Mouse (Mus musculus): ENCODE results near the gene Rnf8.

Gene Rnf8

GRCm38 (mm10) chr17:29680921-29681320, 66.3 kb downstream of the Rnf8 start:
- DNase-seq (ENCODE audit: low read depth) = no peak

DNA sequence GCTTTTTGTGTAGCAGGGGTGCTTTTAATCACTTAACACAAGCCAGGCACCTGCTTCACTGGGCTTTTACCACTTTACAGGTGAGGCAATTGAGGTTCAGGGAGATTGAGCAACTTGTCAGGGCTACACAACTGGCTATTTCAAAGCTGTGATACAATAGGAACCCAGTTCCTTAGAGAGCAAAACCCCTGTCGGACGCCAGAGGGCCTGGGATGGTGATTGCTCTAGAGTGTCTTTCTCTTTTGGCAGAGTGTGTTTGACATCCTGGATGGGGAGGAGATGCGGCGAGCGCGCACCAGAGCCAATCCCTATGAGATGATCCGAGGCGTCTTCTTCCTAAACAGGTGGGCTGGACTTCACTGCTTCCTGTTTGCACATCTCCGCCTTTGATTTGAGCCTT, 67.1 kb downstream of the Rnf8 start:
- no peak for DNase-seq (ENCODE audit: low read depth)

- no peak for DNase-seq (ENCODE audit: low read depth)
Observed at GRCm38 (mm10) chr17:29682261-29682660, 67.7 kb downstream of the Rnf8 start.

DNA sequence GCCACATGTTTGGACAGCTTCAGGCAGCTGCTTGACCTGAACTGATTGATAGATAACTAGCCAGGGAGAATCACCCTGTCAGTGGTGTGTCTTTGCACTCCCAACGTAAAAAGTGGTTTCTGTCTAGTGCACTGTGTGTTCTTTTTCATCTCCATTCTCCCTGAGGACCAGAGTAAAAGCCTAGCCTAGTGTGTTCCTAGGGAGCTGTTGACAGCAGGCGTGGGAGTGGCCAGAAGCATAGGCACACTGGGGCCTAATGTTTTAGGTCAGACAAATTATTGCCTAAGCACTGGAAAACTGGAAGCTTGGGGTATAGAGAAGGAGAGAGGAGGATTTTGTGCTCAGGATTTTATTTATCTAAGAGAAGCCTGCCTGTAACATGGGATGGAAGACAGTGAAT, 68.5 kb downstream of the Rnf8 start:
- DNase-seq (ENCODE audit: low read depth) = peak; percentile 39

GRCm38 (mm10) chr17:29684275-29684674, 69.7 kb downstream of the Rnf8 start:
- DNase-seq (ENCODE audit: low read depth) = no peak

DNA sequence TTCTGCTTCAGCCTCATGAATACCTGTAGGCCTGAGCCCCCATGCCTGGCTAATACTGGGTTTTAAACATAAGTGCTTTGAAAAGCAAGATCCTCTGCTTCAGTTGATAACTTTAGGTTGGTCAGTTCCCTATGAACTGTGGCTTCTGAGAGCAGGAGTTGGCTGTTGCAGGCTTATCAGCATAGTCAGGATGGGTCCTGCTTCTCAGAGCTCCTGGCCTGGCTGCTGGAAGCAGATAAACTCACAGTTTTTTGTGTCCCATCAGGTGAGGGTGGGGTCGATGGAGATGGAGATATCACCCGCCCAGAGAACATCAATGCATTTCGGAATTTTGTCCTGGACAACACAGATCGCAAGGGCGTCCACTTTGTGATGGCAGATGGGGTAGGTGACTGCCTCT, 72.2 kb downstream of the Rnf8 start:
- DNase-seq (ENCODE audit: low read depth) = no peak

- no peak for DNase-seq (ENCODE audit: low read depth)
Observed at GRCm38 (mm10) chr17:29687373-29687772, 72.8 kb downstream of the Rnf8 start.

DNA sequence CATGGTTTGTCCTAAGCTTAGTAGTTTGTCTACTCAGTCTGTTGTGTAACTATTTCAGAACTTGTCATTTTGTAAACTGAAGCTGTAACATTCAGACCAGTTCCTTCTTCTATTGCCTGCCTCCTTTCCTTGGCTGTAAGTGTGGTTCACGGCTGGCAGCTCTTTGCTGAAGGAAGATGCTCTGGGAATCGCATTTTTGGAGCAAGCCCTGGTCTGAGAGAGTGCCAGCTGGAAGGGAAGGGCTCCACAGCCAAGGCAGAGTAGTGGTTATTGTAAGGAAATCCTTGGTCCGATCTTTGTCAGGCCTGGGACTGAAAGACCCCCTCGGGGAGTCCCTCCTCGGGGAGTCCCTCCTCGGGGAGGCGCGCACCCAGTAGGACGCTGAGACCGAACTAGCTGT, 74.0 kb downstream of the Rnf8 start:
- DNase-seq (ENCODE audit: low read depth) = no peak

DNA sequence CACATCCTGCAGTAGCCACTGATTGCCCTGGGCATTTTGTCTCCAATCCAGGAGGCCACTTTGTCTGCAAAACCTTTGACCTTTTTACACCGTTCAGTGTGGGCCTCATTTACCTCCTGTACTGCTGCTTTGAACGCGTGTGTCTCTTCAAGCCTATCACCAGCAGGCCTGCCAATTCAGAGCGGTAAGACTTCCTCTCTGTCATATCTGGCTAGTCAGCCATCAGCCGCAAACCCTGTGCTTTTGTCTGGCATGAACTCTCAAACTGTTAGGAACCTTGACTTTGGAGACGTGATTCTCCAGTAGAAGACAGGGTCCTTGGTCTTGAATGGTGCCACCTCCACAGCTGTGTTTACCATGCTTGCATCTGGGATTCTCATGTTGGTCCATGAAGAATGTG, 75.7 kb downstream of the Rnf8 start:
- no peak for DNase-seq (ENCODE audit: low read depth)

- no peak for DNase-seq (ENCODE audit: low read depth)
Observed at GRCm38 (mm10) chr17:29692827-29693226, 78.2 kb downstream of the Rnf8 start.

DNA sequence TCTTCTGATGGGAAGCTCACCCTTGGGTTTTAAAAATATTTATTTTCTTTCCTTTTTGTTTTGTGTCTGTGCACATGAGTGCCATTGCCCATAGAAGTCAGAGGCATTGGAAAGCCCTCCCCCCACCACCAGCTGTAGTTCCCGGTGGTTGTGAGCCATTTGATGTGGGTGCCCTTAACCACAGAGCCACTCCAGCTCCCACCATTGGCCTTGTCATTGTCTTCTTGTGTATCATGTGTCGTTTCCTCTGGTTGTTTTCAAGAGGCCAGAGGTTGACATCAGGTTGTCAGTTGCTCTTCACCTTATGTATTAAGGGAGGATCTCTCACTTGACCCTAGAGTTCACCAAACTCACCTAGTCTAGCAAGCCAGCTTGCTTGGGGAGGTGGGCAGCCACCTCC, 79.0 kb downstream of the Rnf8 start:
- DNase-seq (ENCODE audit: low read depth) = no peak

- no peak for DNase-seq (ENCODE audit: low read depth)
Observed at GRCm38 (mm10) chr17:29694516-29694915, 79.9 kb downstream of the Rnf8 start.
